28 mouse cellular contexts compared by ENCODE assay signal in genomic region chr1:191858136-191858535, GRCm38 (mm10).
"Had no signal": no experiment of that assay in that cellular context is flagged by ENCODE, and none has a peak within 500 bp of the region (broad histone marks: within the 10 kb centered on the region; RNA-seq: fewer than 3 reads in every experiment).

No protein-coding gene starts in this region.

- H3K27me3 ChIP-seq: embryonic facial prominence, embryonic 12.5 days; embryonic facial prominence, embryonic 13.5 days; embryonic facial prominence, embryonic 15.5 days; forebrain, embryonic 12.5 days; forebrain, embryonic 13.5 days; forebrain, embryonic 15.5 days had no signal

- H3K9me3 ChIP-seq: embryonic facial prominence, embryonic 10.5 days; embryonic facial prominence, embryonic 12.5 days; embryonic facial prominence, embryonic 13.5 days; embryonic facial prominence, embryonic 15.5 days; forebrain, embryonic 10.5 days; forebrain, embryonic 12.5 days; forebrain, embryonic 15.5 days had no signal

- DNase-seq: cerebellum, adult 18-20 months; cerebellum, adult 2 months; cerebellum, adult 8-10 months; cerebellum, adult 9-10 months; cerebellum, adult 9-11 months; cerebellum, postnatal 10 days; cerebellum, postnatal 14 days; cerebellum, postnatal 25 days; cerebellum, postnatal 36 days; embryo, embryonic 11 days; forebrain, postnatal 0 days; gastrocnemius, adult 2 months; gastrocnemius, postnatal 10 days; gastrocnemius, postnatal 14 days; gastrocnemius, postnatal 25 days; gastrocnemius, postnatal 36 days; heart, adult 11 months had no signal

- ATAC-seq: forebrain, embryonic 13.5 days; forebrain, embryonic 14.5 days; forebrain, embryonic 15.5 days; forebrain, embryonic 16.5 days; forebrain, postnatal 0 days had no signal

- H3K4me1 ChIP-seq: embryonic facial prominence, embryonic 12.5 days; embryonic facial prominence, embryonic 13.5 days; embryonic facial prominence, embryonic 15.5 days; forebrain, embryonic 12.5 days; forebrain, embryonic 13.5 days; forebrain, embryonic 15.5 days had no signal

- H3K4me2 ChIP-seq: embryonic facial prominence, embryonic 12.5 days; embryonic facial prominence, embryonic 13.5 days; embryonic facial prominence, embryonic 15.5 days; forebrain, embryonic 12.5 days; forebrain, embryonic 13.5 days; forebrain, embryonic 15.5 days had no signal

- H3K27ac ChIP-seq: embryonic facial prominence, embryonic 10.5 days; embryonic facial prominence, embryonic 12.5 days; embryonic facial prominence, embryonic 13.5 days; embryonic facial prominence, embryonic 15.5 days; forebrain, embryonic 10.5 days; forebrain, embryonic 12.5 days; forebrain, embryonic 13.5 days; forebrain, embryonic 15.5 days; gastrocnemius, adult 2 months had no signal

- H3K36me3 ChIP-seq: embryonic facial prominence, embryonic 10.5 days; embryonic facial prominence, embryonic 12.5 days; embryonic facial prominence, embryonic 13.5 days; embryonic facial prominence, embryonic 15.5 days; forebrain, embryonic 10.5 days; forebrain, embryonic 12.5 days; forebrain, embryonic 15.5 days had no signal

- H3K9ac ChIP-seq: embryonic facial prominence, embryonic 12.5 days; embryonic facial prominence, embryonic 13.5 days; embryonic facial prominence, embryonic 15.5 days; forebrain, embryonic 12.5 days; forebrain, embryonic 13.5 days; forebrain, embryonic 15.5 days; forebrain, postnatal 0 days had no signal

- H3K4me3 ChIP-seq: embryonic facial prominence, embryonic 10.5 days; embryonic facial prominence, embryonic 12.5 days; embryonic facial prominence, embryonic 13.5 days; embryonic facial prominence, embryonic 15.5 days; erythroblast, embryonic 14.5 days; forebrain, embryonic 10.5 days; forebrain, embryonic 12.5 days; forebrain, embryonic 13.5 days; forebrain, embryonic 15.5 days; gastrocnemius, adult 2 months had no signal
